Mouse (Mus musculus) bone marrow, adult 2 months (tissue): ENCODE data around the gene Grk3.

ENCODE experiments used
- CTCF ChIP-seq: fragments of 200-500 bp; IDR thresholded peaks from 2 replicates; pipeline ENCODE4 v1.5.1; 2011; ENCODE audit warnings: low read length, control low read depth; ENCODE audit not compliant: control insufficient read depth, insufficient read depth
- POLR2A ChIP-seq: fragments of 200-500 bp; IDR thresholded peaks from 2 replicates; pipeline ENCODE4 v1.6.1; 2011; ENCODE audit warnings: low read depth, mild to moderate bottlenecking, control low read depth, low read length, borderline replicate concordance; ENCODE audit not compliant: control insufficient read depth

GRCm38 (mm10) chr5:113005941-113006391 lies 9.6 kb downstream of the Grk3 start:
- no peak for TF ChIP-seq POLR2A
- TF ChIP-seq CTCF, result no peak
